Mouse (Mus musculus) limb, embryonic 14.5 days (tissue): ENCODE results near the gene Adam26a. TPM values are rescaled to one million over a fixed set of nuclear protein-coding genes. Genes with fewer than 3 reads are reported as not detected.
"Not testable (repeated sequence)": the region's sequence is repeated elsewhere in the genome, so short reads cannot be mapped to it uniquely, and the experiment has no call there.

Experiments
- ATAC-seq: fragments of 200-750 bp; cut with Nextera tagmentation; 2 replicates; pipeline ENCODE4 v1.8.0; 2017; ENCODE audit warnings: low read depth, moderate number of reproducible peaks, moderate TSS enrichment; ENCODE audit not compliant: low FRiP score
- DNase-seq: peaks from one replicate; pipeline ENCODE4 v3.0.0-alpha.2; 2015; ENCODE audit warnings: low spot score
- H3K27ac ChIP-seq: fragments of 300-500 bp; sonication (generic); replicated peaks from 2 replicates; pipeline ENCODE4 v1.5.1; 2014; ENCODE audit warnings: low read depth, mild to moderate bottlenecking, low read length, moderate library complexity, mixed read lengths
- H3K27me3 ChIP-seq: fragments of 300-500 bp; sonication (generic); 2 replicates; pipeline ENCODE4 v1.6.1; 2014; ENCODE audit warnings: low read length, mixed read lengths; ENCODE audit not compliant: control insufficient read depth, insufficient read depth
- H3K36me3 ChIP-seq: fragments of 300-500 bp; sonication (generic); 2 replicates; pipeline ENCODE4 v1.6.1; 2014; ENCODE audit warnings: mild to moderate bottlenecking, low read length, moderate library complexity, mixed read lengths; ENCODE audit not compliant: control insufficient read depth, insufficient read depth
- H3K4me1 ChIP-seq: fragments of 300-500 bp; sonication (generic); 2 replicates; pipeline ENCODE4 v1.6.1; 2014; ENCODE audit warnings: antibody characterized with exemption, low read length, mixed read lengths; ENCODE audit not compliant: control insufficient read depth, insufficient read depth
- H3K4me2 ChIP-seq: fragments of 300-500 bp; sonication (generic); replicated peaks from 2 replicates; pipeline ENCODE4 v1.6.1; 2014; ENCODE audit warnings: low read depth, mild to moderate bottlenecking, low read length, moderate library complexity; ENCODE audit not compliant: severe bottlenecking
- H3K4me3 ChIP-seq: fragments of 300-500 bp; sonication (generic); replicated peaks from 2 replicates; pipeline ENCODE4 v1.5.1; 2014; ENCODE audit warnings: low read length
- H3K9ac ChIP-seq: fragments of 300-500 bp; sonication (generic); 2 replicates; pipeline ENCODE4 v1.6.1; 2014; ENCODE audit warnings: mild to moderate bottlenecking, low read depth, low read length, moderate library complexity; ENCODE audit not compliant: severe bottlenecking
- H3K9me3 ChIP-seq: fragments of 300-500 bp; sonication (generic); 2 replicates; pipeline ENCODE4 v1.6.1; 2016; ENCODE audit warnings: low read length; ENCODE audit not compliant: control insufficient read depth
- POLR2A ChIP-seq: fragments of 200-500 bp; IDR thresholded peaks from 2 replicates; pipeline ENCODE4 v1.8.0; 2012; ENCODE audit warnings: inconsistent platforms, mild to moderate bottlenecking, moderate library complexity, borderline replicate concordance; ENCODE audit not compliant: insufficient read depth, insufficient read length; ENCODE audit errors: extremely low read depth
- WGBS: fragments of 180-500 bp; shearing (Covaris S2); extraction: QIAGEN DNeasy Blood & Tissue Kit; methylation state at CpG from one replicate; pipeline ENCODE4 v1.1.7; 2014; 5-methylcytosine and 5-hydroxymethylcytosine counted together
- polyA plus RNA-seq, 2 experiments: library from polyadenylated mRNA; depleted of rRNA in 1 of 2; stranded (reverse) in 1 of 2; unstranded in 1 of 2; fragments of >200 nt; fragmentation: Nextera tagmentation in 1 of 2; extraction: Ambion mirVana in 1 of 2; gene quantifications; 2 replicates each; pipeline versions ENCODE4 v1.2.1 to v1.2.3; 2012 to 2014

Adam26a gene
- polyA plus RNA-seq (2012; rRNA removed) (not detected in 2 replicates), polyA plus RNA-seq (2014; fragmentation: Nextera tagmentation; extraction: Ambion mirVana) (not detected in 2 replicates)

- not testable (repeated sequence) for H3K27me3 ChIP-seq, H3K27ac ChIP-seq, ATAC-seq, H3K9ac ChIP-seq, H3K4me2 ChIP-seq, H3K36me3 ChIP-seq, H3K9me3 ChIP-seq, DNase-seq, H3K4me3 ChIP-seq, H3K4me1 ChIP-seq
- 93% methylated on average over 2 of the region's 2 CpGs for WGBS
These were observed at the start of gene Adam26a for GRCm38 (mm10) chr8:43576607-43577006. Adam26a (minus strand) TSS chr8:43576707.

- DNase-seq (no peak), ATAC-seq (no peak)
- H3K9ac ChIP-seq: no peak overlapping the region
- no peaks in the 10 kb centered on the region for H3K4me1 ChIP-seq
- H3K4me2 ChIP-seq: no peak overlapping the region
- no peaks in the 10 kb centered on the region for H3K36me3 ChIP-seq
- WGBS: 94% methylated on average over 1 of the region's 1 CpGs
- no peak overlapping the region for H3K4me3 ChIP-seq
- H3K9me3 ChIP-seq: no peaks in the 10 kb centered on the region
- H3K27me3 ChIP-seq: no peaks in the 10 kb centered on the region
- H3K27ac ChIP-seq: no peak overlapping the region
- no peak for TF ChIP-seq POLR2A
These were observed 39.5 kb upstream of the Adam26a start for GRCm38 (mm10) chr8:43616046-43616445.

DNA sequence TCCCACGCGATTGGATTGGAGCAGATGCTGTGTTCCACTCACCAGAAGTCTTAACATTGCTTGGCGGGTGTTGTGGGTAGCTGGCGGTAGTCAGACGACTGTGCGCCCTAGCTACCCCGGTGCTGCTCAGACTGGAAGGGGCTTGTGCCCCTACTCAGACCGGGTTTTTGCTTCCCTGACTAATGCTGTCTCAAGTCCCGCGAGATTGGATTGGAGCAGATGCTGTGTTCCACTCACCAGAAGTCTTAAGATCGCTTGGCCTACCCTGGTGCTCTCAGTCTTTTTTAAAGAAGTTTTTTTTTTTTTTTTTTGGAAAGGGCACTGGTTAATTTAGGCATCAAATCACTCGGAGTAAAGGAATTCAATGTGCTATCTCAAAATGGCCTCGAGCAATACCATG, 27.1 kb upstream of the Adam26a start:
- 78% methylated on average over 13 of the region's 13 CpGs for WGBS
- H3K9ac ChIP-seq, H3K4me2 ChIP-seq, H3K4me1 ChIP-seq, H3K9me3 ChIP-seq, ATAC-seq, H3K27ac ChIP-seq, H3K36me3 ChIP-seq, H3K27me3 ChIP-seq, DNase-seq, H3K4me3 ChIP-seq: not testable (repeated sequence)

DNA sequence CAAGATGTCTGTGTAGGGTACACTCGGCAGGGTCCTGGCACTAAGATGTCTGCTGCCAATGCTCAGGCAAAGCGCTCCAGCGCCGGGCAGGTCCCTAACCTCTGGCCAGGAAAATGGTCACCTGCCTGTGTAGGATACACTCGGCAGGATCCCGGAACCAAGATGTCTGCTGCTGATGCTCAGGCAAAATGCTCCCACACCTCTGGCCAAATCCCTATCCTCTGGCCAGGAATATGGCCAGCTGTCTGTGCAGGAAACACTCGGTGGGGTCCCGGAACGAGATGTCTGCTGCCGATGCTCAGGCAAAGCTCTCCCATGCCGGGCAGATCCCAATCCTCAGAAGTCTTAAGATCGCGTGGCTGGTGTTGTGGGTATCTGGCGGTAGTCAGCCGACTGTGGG, 26.7 kb upstream of the Adam26a start:
- not testable (repeated sequence) for H3K9ac ChIP-seq, DNase-seq, H3K4me3 ChIP-seq, ATAC-seq, H3K36me3 ChIP-seq, H3K9me3 ChIP-seq, H3K4me2 ChIP-seq, H3K4me1 ChIP-seq, H3K27me3 ChIP-seq, H3K27ac ChIP-seq
- WGBS: 92% methylated on average over 15 of the region's 15 CpGs

- not testable (repeated sequence) for DNase-seq, H3K27ac ChIP-seq, H3K9ac ChIP-seq, H3K4me1 ChIP-seq, ATAC-seq, H3K27me3 ChIP-seq, H3K4me2 ChIP-seq, H3K9me3 ChIP-seq, H3K36me3 ChIP-seq, H3K4me3 ChIP-seq
These were observed 48.5 kb downstream of the Adam26a start, which contains the start of gene Adam26b for GRCm38 (mm10) chr8:43528006-43528405. Adam26b (minus strand) TSS chr8:43528106.

Other genes starting within 250 kb of the Adam26a start
- not detected in 2 replicates for gene Adam26b, start 48.6 kb downstream of the Adam26a start, polyA plus RNA-seq (2012; rRNA removed)
- not detected in 2 replicates for gene Adam26b, start 48.6 kb downstream of the Adam26a start, polyA plus RNA-seq (2014; fragmentation: Nextera tagmentation; extraction: Ambion mirVana)
- not detected in 2 replicates for gene Gm5346, start 50.6 kb upstream of the Adam26a start, polyA plus RNA-seq (2012; rRNA removed)
- gene Gm5346, start 50.6 kb upstream of the Adam26a start, polyA plus RNA-seq (2014; fragmentation: Nextera tagmentation; extraction: Ambion mirVana): not detected in 2 replicates
- gene Adam34, start 133.3 kb upstream of the Adam26a start, polyA plus RNA-seq (2012; rRNA removed): not detected in 2 replicates
- gene Adam34, start 133.3 kb upstream of the Adam26a start, polyA plus RNA-seq (2014; fragmentation: Nextera tagmentation; extraction: Ambion mirVana): not detected in 2 replicates